Mouse (Mus musculus) neutrophil, adult 83 days (primary cell): ENCODE results near the gene Ubxn10. TPM values are rescaled to one million over a fixed set of nuclear protein-coding genes. Genes with fewer than 3 reads are reported as not detected.

Source experiments
- total RNA-seq, 2 experiments: library from RNA; stranded (reverse); gene quantifications; one replicate each; pipeline ENCODE4 v1.2.4; 2023

The Ubxn10 gene
- total RNA-seq: not detected

DNA sequence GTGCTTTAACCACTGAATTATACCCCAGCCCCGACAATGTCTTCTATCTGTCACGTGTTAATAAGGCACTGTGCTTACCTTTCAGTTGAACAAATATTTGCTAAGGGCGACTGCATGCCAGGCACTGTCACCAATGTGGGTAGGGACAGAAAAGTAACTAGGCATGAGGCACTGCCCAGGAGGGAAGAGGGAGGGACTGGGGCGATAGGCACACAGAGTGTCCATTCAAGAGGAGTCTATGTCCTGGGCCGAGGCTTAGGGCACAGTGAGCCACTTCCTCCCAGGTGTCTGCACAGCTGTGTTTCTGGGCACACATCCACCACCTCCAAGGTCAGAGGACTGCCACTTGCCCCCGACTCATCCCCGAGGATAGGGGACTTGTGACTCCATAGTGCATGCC, at the start of gene Ubxn10:
Gene Ubxn10 (minus strand): TSS at position 137 of the 400 bp plus-strand sequence.

DNA sequence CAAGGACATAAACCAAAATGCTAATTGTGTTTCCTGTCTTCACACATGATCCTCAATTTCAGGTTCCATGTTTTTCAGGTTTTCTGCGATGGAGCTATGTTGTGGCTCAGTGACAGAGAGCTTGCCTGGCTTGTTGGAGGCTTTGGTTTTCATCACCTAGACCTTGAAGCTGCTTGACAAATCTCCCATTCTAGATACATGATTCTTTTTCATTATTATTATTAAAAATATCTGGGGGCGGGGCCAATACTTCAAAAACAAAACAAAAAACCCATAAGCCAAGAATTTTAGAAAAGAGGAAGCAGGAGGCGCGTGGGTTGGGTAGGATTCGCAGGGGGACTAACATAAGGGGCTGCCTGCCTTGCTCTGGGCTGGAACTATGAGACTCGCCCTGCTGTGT, 38.5 kb upstream of the Ubxn10 start, which contains the start of gene Pla2g2d:
Gene Pla2g2d (plus strand): TSS at position 301 of the 400 bp plus-strand sequence.

DNA sequence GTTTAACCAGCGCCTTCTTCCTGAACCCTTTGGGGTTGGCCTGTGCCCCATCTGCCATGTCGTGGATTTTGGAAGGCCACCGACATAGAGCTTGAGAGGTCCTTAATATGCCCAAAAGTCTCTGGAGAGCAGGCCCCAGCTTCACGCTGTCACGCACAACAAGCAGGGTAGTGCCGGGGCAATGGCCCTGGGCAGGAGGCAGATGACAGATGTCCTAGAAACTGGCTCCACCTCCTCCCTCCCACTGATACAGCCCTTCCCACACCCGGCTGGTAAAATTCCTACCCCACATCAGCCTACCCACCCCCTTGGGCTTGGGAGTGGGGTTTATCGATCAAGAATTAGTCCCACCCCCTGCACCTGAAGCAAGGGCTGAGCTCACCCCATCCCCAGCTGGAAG, 20.4 kb upstream of the Ubxn10 start, which contains the start of gene Pla2g2f:
Gene Pla2g2f (minus strand): TSS at position 211 of the 400 bp plus-strand sequence.

DNA sequence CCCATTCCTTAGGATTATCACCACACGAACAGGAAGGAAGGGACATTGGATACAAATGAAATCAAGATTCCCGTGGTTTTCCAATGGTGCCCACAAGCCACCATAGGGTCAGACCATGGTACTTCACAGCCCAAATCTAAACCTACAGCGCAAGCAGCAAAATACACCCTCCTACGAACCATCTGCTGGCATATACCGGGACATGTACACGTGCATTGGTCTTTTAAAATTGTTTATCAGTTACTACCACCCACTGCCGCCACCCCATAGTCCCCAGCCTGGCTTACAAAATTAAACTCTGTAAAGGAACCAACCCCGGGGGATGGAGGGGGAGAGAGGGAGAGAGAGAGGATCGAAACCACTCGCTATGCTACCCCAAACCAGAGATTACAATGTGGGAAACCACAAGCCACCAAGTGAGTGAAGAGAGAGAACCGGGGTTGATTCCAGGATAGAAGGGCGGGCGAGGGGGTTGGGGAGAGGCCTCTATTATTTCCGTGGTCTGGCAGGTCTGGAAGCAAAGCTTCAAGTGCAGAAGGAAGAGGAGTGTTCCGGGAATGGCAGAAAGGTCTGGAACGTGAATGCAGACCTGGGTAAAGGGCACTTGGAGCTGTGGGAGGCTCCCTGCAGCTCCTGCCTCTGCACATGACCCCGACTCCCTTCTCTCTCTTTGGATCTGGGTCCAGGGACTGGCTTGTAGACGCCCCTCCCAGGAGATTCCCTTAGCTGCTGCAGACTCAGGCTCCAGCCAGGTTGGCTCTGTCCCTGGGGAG, 12.4 kb downstream of the Ubxn10 start, which contains the start of gene Pla2g2c:
Gene Pla2g2c (plus strand): TSS at position 439 of the 773 bp plus-strand sequence.

Other genes with a start within 250 kb of the Ubxn10 start
- not detected for gene Vwa5b1, start 101.3 kb downstream of the Ubxn10 start, total RNA-seq
- not detected for gene Pla2g2c, start 12.4 kb downstream of the Ubxn10 start, total RNA-seq
- not detected for gene Pla2g2f, start 20.5 kb upstream of the Ubxn10 start, total RNA-seq
- not detected for gene Pla2g2d, start 38.6 kb upstream of the Ubxn10 start, total RNA-seq
- 1 to 10 TPM; 1.4 to 1.7 TPM for gene Pla2g5, start 126.3 kb upstream of the Ubxn10 start, total RNA-seq
- not detected for gene Gm13030, start 136.8 kb upstream of the Ubxn10 start, total RNA-seq
- not detected for gene Pla2g2e, start 140.8 kb upstream of the Ubxn10 start, total RNA-seq
- 10 to 100 TPM; 18.1 to 18.9 TPM for gene Otud3, start 176.8 kb upstream of the Ubxn10 start, total RNA-seq
- gene Rnf186, start 229.9 kb upstream of the Ubxn10 start, total RNA-seq: not detected
- 10 to 100 TPM in 1 of 2 experiments, 1 to 10 TPM in 1; 9.2 to 11.4 TPM for gene Tmco4, start 235.7 kb upstream of the Ubxn10 start, total RNA-seq